Mouse (Mus musculus) myocyte (in vitro differentiated cells): ENCODE measurements around the gene Otoa.

ENCODE experiments used
- CEBPB ChIP-seq: IDR thresholded peaks from 2 replicates; pipeline ENCODE4 v1.6.1; 2011; ENCODE audit warnings: mild to moderate bottlenecking, moderate library complexity; ENCODE audit not compliant: poor library complexity, insufficient read depth, severe bottlenecking
- MAX ChIP-seq: IDR thresholded peaks from one replicate; pipeline ENCODE4 v1.6.1; 2011; ENCODE audit warnings: low read depth, mild to moderate bottlenecking, control low read depth
- POLR2A ChIP-seq: IDR thresholded peaks from one replicate; pipeline ENCODE4 v1.6.1; 2011; ENCODE audit warnings: low read depth, mild to moderate bottlenecking, control low read depth, moderate library complexity; ENCODE audit not compliant: insufficient read length
- REST ChIP-seq: IDR thresholded peaks from one replicate; pipeline ENCODE4 v1.6.1; 2011; ENCODE audit warnings: mild to moderate bottlenecking, control low read depth, moderate library complexity; ENCODE audit not compliant: insufficient read depth, insufficient read length
- TCF12 ChIP-seq: IDR thresholded peaks from one replicate; pipeline ENCODE4 v1.6.1; 2011; ENCODE audit warnings: mild to moderate bottlenecking, control low read depth; ENCODE audit not compliant: poor library complexity, insufficient read depth, severe bottlenecking
- USF1 ChIP-seq: IDR thresholded peaks from one replicate; pipeline ENCODE4 v1.6.1; 2011; ENCODE audit warnings: low read depth, mild to moderate bottlenecking, control low read depth, moderate library complexity

GRCm38 (mm10) chr7:121111321-121111720 is 29.9 kb downstream of the Otoa start:
- TF ChIP-seq MAX (no peak), TCF12 (no peak), CEBPB (no peak), POLR2A (no peak), REST (no peak), USF1 (no peak)
